Comparison of ENCODE assay signal across 8 mouse cellular contexts in genomic region chr12:70742836-70743235, GRCm38 (mm10).
"Had no signal": no experiment of that assay in that cellular context is flagged by ENCODE, and none has a peak within 500 bp of the region (broad histone marks: within the 10 kb centered on the region; RNA-seq: fewer than 3 reads in every experiment).

No protein-coding gene starts in this region.

- DNase-seq: kidney, adult 9 months; kidney, postnatal 14 days; liver; liver, embryonic 13.5 days; liver, postnatal 0 days; lung, postnatal 14 days; thymus, adult 2 months; thymus, postnatal 25 days had no signal
